Mouse (Mus musculus) bone marrow, adult 2 months (tissue): ENCODE measurements around the gene Ercc6.

ENCODE experiments used
- CTCF ChIP-seq: fragments of 200-500 bp; IDR thresholded peaks from 2 replicates; pipeline ENCODE4 v1.5.1; 2011; ENCODE audit warnings: low read length, control low read depth; ENCODE audit not compliant: control insufficient read depth, insufficient read depth
- POLR2A ChIP-seq: fragments of 200-500 bp; IDR thresholded peaks from 2 replicates; pipeline ENCODE4 v1.6.1; 2011; ENCODE audit warnings: low read depth, mild to moderate bottlenecking, control low read depth, low read length, borderline replicate concordance; ENCODE audit not compliant: control insufficient read depth

- no peak for TF ChIP-seq CTCF
- no peak for TF ChIP-seq POLR2A
Measured at GRCm38 (mm10) chr14:32583696-32584095, 70.4 kb downstream of the Ercc6 start.
